Mouse (Mus musculus) thymus, postnatal 10 days (tissue): ENCODE data around the gene Gmeb2.

Source experiments
- DNase-seq, 2 experiments: peaks; one replicate each; pipeline ENCODE4 v3.0.0; 2021; ENCODE audit warnings: low spot score in 2 of 2

The Gmeb2 gene

DNA sequence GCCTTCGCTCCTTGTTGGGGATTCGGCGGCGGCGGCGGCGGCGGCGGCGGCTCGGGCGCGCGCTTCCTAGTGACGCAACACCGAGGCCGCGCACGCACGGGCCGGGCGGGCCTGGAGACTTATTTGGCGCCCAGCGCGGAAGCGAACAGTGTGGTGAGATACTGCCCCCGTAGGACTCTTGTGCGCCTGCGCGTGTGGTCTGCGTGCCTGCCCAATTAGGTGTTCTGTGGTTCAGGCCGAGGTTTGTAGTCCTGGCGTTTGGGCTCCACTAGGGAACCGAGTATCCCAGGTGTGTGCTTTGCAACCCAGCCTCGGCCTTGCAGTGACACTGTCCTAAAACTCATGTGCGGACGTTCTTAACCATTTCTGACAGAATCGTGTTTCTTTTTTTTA, at the start of gene Gmeb2:
Gene Gmeb2, minus strand, starts transcription at position 78 of the 393 bp plus-strand sequence.
- peak; percentile 88 to 92 for DNase-seq

DNA sequence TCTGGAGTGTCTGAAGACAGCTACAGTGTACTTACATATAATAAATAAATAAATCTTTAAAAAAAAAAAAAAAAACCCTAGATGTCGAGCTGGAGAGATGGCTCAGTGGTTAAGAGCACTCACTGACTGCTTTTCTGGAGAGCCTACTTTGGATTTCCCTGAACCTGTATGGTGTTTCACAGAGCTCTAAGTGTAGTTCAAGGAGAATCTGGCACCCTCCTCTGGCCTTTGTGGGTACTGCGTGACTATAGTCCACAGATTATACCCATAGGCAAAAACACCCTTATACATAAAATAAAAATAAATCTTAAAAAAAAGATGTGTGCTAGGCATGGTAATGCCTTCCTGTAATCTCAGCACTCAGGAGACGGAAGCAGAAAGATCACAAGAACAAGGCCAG, 46.2 kb upstream of the Gmeb2 start:
- DNase-seq: peak; percentile 40 to 66

DNA sequence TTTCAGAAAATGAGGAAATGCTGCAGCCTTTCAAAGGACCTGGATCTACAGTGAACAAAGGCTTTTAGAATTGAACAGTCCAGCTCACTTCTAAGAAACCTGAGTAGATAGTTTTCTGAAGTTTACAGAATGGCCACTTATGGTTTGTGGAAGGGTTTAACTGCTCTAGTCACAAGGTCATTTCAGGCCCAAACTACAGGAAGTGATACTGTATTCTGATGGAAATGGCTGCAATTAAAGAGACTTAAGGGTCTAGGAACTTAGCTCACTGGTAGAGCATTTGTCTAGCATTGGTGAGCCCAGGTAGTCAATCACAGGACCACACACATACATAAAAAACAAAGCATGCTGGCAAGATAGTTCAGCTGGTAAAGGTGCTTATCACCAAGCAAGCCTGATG, 44.7 kb upstream of the Gmeb2 start:
- no peak for DNase-seq

DNA sequence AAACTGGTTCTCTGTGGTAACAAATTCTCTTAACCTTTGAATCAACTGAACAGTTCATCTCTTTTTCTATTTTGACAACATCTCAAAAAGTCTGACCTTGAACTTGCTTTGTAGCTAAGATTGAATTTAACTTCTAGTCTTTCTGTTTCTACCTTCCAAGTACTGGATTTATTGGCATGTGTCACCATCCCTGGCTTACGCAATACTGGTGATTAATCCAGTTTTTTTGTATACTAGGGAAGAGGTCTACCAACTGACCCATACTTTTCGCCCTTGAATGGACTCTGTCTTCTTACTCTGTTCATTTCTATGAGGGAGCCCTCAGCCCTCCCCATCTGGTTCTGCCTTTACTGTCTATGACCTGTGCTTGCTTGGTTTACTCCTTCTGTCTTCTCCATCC, 38.3 kb upstream of the Gmeb2 start:
- no peak for DNase-seq

DNA sequence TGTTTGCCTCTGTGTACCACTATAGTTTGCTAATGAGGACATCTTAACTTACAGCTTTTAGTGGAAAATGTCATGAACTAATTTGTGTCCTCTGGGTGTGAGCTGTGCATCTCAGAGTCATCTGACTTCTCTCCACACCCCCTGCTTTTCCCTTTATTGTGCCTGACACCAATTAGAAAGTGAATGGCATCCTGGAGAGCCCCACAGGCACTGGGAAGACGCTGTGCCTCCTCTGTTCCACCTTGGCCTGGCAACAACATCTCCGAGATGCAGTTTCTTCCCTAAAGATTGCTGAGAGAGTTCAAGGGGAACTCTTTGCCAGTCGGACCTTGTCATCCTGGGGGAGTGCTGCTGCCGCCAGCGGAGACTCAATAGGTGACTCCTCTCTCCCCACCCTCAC, 34.3 kb upstream of the Gmeb2 start:
- DNase-seq: no peak

DNA sequence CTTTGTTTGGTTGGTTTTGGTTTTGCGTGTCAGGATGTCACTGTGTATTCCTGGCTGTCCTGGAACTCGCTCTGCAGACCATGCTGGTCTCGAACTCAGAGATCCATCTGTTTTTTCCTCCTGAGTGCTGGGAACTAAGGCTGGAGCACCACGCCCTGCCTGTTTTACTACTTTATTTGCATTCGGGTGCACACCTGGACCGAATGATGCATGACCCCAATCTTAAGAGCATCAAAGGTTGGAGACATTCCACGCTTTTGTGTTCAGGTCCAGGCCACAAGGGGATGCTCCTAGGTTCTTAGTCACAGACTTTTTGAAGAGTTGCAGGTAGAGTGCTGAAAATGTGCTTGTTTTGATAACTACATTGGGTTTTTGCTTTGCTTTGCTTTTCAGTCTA, 32.3 kb upstream of the Gmeb2 start:
- DNase-seq: no peak

DNA sequence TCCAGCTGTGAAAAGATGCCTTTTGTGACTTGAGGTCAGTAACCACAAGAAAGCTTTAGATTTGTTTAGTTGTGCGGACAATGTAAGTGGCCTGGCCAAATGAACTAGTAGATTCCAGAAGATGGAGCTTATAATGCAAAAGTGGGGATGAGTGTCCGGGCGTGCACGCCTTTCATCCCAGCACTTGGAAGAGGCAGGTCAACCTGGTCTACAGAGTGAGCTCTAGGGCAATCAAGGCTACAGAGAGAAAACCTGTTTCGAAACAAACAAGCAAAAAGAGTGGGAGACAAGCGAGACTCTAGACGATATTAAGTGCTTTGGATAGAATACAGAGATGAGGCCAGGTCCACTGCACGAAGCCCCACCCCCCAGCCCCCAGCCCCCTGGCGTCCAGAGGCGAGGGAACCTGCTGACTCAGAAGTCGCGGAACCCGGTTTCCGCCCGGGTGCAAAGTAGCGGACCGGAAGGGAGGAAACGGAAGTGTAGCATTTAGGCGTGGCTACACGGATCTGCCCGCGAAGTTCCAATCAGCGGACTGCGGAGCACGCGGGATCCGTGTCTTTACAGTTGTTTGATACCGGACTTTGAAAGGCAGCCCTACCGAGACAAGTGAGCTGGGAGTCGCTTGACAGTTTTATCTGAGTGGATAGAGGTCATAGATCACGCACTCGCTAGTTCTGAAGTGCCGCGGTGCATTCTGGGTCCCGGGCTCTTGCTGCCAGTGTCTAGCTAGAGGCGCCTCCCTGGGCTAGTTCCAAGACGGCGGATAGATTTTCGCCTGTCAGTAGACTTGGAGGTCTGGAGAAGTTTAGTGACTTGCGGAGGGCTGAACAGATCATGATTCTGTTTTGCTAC, 31.6 kb upstream of the Gmeb2 start, which contains the start of gene Rtel1:
Gene Rtel1, plus strand, starts transcription at position 492 of the 855 bp plus-strand sequence.
- peak; percentile 68 to 78 for DNase-seq

DNA sequence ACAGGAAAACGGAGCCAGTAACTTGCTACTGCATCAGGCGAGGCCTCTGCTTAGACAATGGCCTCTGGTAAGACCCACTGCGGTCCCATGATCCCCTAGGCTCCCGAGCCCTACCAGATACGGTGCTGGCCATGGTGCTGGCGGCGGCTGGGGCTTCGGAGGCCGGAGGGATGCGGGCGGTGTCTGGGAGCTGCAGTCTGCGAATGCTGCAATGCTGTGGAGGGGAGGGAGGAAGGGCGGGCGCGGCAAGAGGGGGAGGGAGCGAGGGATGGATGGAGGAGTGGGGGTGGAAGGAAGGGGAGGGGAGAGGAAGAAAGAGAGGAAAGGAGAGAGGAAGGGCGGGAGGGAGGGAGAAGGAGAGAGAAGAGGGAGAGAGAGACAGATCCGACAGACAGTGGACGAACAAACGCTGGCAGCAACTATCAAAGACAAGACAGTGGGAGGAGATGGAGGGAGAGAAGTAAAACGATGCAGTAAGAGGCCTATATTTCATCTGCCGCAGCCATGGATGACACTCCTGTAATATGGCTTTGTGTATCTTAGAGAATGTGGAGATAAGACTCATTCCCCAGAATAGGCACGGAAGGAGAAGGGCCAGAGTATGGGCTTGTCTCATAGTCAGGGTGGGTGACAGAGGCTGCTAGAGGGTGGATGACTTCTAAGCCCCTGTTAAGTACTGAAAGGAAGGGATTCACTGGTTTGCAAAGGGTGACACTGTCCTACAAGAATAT, 26.4 kb upstream of the Gmeb2 start, which contains the start of gene Stmn3:
Gene Stmn3, minus strand, starts transcription at position 421 of the 731 bp plus-strand sequence.
- DNase-seq: no peak

DNA sequence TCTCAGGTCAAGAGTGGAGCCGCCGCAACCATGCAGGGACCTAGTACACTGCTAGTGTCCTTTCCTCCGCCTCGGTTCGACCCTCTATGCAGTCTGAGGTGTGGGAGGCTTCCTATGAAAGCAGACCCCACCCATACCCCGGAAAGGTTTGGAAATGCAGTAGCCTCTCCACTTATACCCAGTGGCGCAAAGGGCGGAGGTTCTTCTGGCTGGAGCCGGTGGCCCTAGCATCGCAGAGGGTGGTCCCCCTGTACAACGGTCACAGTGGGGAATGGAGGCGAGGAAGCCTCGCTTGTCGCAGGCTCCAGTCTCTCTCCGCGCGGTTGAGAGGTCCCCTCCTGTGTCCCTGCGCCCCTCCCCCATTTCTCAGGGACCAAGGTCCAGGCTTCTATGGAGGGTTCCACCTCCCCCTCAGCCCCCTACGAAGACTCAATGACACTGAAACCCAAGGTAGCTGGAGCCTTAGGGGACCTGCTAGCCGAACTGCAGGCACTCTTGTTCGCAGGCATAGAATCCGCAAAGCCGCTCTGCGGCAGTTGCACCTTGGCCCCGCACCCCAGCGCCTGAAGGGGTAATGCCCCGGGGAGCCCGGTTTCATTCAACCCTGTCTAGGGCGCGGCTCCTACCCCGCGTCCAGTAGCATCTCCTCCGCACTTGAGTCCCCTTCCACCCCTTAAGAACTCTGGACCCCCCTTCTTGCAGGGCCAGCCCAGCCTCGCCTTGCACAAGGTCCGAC, 25.7 kb upstream of the Gmeb2 start:
- no peak for DNase-seq

DNA sequence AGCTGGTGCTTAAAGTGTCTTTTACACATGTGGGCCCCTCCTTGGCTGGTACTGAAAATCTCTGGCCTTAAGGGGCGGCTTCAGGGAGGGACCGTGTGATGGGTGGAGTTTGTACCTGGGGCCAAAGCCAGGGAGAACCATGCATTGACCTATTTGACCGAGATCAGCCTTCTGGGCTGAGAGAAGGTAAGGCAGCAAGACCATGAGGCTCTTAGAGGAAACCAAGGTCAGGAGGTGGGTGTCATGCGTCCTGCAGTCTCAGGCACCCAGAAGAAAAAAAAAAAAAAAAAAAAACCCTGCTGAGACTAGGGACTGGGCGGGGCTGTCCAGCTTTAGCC, 25.1 kb upstream of the Gmeb2 start:
- no peak for DNase-seq

DNA sequence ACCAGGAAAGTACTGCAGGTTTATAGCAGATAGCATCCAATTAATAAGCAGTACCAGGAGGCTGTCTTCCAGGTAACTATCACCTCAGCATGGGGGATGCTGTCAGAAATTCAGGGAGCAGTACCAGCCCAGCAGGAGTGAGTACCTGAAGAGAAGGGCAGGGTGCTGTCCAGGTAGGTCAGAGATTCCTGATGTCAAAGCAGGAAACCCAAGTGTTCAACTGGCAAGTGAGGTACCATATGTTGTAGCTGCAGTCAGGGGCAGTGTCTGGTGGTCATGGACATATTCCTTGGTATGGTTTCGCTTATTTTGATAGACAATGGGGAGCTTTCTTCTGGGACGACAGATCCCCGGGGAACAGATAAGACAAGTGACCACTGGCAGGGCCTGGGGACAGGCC, 24.6 kb upstream of the Gmeb2 start:
- no peak for DNase-seq

DNA sequence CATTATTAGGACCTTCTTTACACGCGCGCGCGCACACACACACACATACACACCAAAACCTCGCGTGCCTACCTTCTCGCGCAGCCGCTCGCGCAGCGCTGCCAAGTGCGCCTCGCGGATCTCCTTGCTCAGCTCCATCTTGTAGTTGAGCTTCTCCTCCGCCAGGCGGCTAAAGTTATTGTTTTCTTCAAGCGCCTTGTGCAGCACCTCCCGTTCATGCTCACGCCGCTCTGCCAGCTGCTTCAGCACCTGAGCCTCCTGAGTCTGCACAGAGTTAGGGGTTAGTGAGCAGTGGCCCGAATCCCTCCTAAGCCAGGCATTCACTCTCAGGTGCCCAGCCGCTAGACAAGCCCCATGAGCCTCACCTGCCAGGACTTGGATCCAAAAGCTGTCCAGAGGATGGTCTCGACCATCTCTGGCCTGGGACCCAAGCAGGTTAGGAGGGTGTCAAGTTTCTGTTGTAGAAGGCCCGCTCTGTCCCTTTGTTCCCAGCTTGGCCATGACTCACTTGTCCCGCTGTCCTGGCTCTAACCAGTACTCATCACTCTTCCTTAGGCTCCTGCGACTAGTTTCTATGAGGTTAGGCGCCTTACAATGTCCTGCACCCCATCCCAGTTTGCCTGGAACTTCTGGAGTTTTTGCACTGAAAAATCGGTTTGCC, 19.4 kb upstream of the Gmeb2 start:
- peak; percentile 51 to 69 for DNase-seq

DNA sequence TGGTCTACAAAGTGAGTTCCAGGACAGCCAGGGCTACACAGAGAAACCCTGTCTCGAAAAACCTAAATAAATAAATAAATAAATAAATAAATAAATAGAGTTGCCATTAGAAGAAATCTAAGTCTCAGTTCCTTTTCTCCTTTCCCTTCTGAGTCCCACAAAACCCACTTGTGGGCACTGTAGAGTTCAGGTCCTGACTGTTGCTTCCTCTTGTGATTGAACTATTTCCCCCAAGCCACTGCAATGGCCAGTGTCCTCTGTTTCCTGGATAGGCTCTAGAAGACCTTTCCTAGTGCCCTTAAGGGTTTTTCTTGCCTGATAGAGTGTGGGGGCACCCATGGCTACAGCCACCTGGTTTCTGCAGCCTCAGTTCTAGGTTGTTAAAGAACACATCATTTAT, 17.1 kb upstream of the Gmeb2 start:
- DNase-seq: no peak

DNA sequence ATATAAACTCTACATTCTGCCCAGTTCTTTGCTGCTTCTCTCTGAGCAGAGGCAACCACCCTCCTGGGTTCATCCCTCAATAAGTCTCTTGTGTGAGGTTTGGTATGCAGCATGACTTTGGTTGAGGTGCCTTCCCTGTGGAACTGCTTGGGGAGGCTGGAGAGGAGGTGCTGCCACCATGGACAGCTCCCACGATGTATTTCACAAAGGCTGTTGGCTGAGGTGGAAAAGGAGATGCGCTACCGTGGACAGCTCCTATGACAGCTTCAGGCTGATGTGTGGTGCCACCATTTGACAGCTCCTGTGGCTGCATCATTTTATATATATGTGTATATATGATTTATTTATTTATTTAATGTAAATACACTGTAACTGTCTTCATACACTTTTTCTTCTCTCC, 14.2 kb upstream of the Gmeb2 start:
- peak in 1 of 2 experiments; percentile 20 for DNase-seq

DNA sequence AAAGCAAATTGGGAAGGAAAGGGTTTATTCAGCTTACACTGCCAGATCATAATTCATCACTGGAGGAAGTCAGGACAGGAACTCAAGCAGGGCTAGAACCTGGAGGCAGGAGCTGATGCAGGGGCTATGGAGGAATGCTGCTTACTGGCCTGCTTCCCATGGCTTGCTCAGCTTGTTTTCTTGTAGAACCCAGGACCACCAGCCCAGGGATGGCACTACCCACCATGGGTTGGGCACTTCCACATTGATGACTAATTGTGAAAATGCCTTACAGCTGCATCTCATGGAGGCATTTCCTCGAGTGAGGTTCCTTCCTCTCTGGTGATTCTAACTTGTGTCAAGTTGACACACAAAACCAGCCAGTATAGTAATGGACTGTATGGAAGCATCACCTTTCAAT, 3.1 kb upstream of the Gmeb2 start:
- no peak for DNase-seq

DNA sequence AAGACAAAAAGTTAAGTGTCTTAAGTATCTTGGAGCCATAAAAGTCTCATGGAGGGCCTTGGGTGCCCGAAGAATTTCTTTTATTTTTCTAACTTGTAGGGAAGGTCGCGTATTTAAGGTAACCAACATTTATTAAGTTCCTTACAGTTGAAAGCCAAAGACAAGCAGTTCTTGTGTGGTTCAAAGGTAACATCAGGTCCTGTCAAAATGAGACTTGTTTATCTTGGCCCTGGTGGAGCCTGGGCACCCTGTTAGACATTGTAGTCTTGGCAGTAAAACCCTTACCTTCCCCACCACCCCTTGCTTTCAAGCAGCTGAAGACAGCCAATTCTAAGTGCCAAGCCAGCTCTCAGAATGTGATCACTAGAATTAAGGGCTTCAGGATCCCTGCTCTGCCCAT, 856 bp upstream of the Gmeb2 start:
- no peak for DNase-seq

DNA sequence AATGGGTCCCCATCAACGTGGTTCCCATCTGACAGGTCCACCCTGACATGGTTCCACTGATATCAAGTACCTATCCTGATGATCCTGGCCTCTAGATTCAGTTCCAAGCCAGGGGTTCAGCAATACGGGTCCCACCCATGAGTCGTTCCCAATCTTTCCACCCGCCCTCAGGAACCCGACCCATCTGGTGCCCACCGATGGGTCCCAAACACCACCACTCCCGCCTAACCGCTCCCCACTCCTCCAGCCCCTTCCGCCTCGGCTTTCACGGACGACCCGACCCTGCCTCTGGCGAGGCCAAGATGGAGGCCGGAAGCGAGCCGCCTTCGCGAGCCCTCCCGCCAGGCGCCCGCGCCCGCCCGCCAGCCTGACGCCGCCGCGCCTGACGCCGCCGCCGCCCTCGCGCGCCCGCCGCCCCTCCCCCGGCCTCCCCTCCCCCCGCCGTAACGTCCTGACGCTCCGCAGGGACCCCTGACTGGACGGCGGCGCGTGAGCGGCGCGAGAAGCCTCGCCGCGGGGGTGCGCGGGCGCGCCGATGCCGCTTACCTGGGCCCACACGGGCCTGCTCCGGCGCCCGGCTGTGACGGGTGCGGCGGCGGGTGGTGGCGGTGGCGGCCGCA, 387 bp downstream of the Gmeb2 start:
- DNase-seq: peak; percentile 83 to 84

DNA sequence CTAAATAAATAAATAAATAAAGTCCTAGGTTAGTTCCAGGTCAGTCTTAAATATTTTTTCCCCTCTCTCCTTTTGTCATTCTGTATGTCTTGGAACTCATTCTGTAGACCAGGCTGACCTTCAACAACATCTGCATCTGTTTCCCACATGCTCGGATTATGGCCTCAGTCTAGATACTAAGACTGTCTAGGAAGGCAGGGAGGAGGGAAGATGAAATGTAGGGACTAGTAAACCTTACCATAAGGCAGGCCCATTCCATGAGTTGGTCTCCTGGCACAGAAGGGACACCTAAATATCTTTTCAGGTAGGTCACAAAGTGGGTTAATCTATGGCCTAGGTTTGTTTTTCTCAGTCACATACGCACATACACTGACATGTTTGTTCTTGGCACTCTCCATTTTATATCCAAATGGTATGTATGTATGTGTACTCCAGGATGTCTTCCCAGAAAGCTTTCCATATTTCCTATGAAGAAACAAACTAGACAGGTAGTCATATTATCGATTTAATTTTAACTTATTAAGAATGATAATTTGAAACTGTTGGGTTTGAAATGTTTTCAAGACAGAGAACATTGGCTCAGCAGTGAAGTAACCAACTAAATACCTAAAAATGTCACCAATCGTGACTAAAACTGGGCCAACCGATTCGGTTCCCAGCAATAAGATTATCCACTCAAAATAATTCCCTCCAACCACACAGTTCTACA, 1.1 kb downstream of the Gmeb2 start:
- no peak for DNase-seq

DNA sequence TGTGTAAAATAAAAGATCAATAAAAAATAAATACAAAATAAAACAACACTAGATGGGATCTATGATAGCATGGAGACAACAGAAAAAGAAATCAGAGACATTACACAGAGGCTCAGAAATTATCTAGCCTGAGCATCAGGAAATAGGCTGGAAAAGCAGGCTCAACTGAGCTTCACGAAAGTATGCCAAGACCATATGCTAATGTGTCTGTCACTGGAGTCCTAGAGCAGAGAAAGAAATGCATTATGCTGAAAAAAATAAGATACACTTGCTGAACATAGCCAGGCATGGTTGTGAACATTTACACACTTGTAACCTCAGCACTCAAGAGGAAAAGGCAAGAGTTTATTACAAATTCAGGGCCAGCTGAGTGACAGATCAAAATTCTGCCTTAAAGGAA, 7.9 kb downstream of the Gmeb2 start:
- no peak for DNase-seq

DNA sequence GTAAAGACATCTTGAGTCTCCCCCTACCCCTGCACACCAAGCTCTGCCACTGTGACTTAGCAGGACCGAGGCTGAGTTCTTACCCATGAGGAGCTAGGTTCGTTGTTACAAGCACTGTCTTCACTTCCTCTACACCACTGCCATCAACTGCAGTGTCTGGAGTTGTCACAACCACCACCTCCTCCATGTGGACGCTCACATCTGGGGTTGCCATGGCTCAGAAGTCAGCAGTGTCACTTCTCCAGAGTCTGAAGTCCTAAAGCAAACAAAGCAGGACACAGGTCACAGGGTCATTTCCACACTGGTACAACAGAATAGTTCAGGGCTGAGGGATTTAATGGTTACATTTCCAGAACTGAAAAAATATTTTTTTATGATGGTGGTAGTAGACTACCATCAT, 10.0 kb downstream of the Gmeb2 start:
- DNase-seq: no peak

DNA sequence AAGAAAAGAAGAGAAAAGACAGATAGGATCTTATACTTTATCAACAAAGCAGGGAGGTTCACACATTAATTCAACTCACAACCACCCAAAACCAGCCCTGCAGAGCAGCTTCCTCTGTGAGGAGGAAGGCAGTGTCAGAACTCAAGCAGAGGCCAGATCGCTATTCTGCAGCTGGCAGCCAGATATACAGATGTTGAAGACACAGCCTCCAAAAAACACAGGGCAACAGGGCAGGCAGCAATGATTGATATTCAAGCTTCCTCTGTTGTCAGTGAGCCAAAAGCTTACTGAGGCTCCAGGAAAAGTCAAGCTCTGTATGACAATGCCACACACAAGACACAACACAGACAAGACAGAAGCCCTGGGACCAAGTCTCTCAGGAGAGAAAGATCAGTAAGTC, 11.1 kb downstream of the Gmeb2 start:
- no peak for DNase-seq
